Mouse (Mus musculus): ENCODE data around the gene Dedd. TPM values are rescaled to one million over a fixed set of nuclear protein-coding genes. Genes with fewer than 3 reads are reported as not detected.
"Not testable (repeated sequence)": the region's sequence is repeated elsewhere in the genome, so short reads cannot be mapped to it uniquely, and the experiment has no call there.

The Dedd gene
- polyA plus RNA-seq, 2 experiments from 2014 or later = 36.8 to 43.8 TPM

GRCm38 (mm10) chr1:171319748-171320147, 9.2 kb upstream of the Dedd start:
- ATAC-seq = no peak

GRCm38 (mm10) chr1:171320151-171320550, 8.8 kb upstream of the Dedd start:
- ATAC-seq = no peak

- peak; percentile 81 for ATAC-seq
These were observed 7.5 kb upstream of the Dedd start for GRCm38 (mm10) chr1:171321415-171321814.

GRCm38 (mm10) chr1:171322012-171322411, 6.9 kb upstream of the Dedd start:
- no peak for ATAC-seq

- ATAC-seq = no peak
These were observed 3.4 kb upstream of the Dedd start for GRCm38 (mm10) chr1:171325571-171325970.

- not testable (repeated sequence) for ATAC-seq
These were observed 2.4 kb upstream of the Dedd start for GRCm38 (mm10) chr1:171326588-171326987.

- ATAC-seq = no peak
These were observed 701 bp upstream of the Dedd start for GRCm38 (mm10) chr1:171328244-171328643.

GRCm38 (mm10) chr1:171329433-171330215, 679 bp downstream of the Dedd start:
- ATAC-seq = no peak

GRCm38 (mm10) chr1:171330216-171330560, 1.2 kb downstream of the Dedd start:
- ATAC-seq = no peak

- ATAC-seq = no peak
These were observed 13.6 kb downstream of the Dedd start for GRCm38 (mm10) chr1:171342262-171343207.

GRCm38 (mm10) chr1:171343922-171344677, 15.2 kb downstream of the Dedd start:
- ATAC-seq = no peak

GRCm38 (mm10) chr1:171344715-171345114, 15.8 kb downstream of the Dedd start:
- ATAC-seq = no peak

GRCm38 (mm10) chr1:171345225-171346094, 16.5 kb downstream of the Dedd start, which contains the start of the genes Nit1 and Pfdn2:
Gene Nit1, minus strand, starts transcription at chr1:171345646.
Gene Pfdn2, plus strand, starts transcription at chr1:171345670.
- ATAC-seq = peak; percentile 95

- ATAC-seq = peak; percentile 32
These were observed 17.1 kb downstream of the Dedd start for GRCm38 (mm10) chr1:171346095-171346450.

- ATAC-seq = no peak
These were observed 19.7 kb downstream of the Dedd start for GRCm38 (mm10) chr1:171348665-171349064.

- no peak for ATAC-seq
These were observed 20.3 kb downstream of the Dedd start for GRCm38 (mm10) chr1:171349210-171349609.

- ATAC-seq = peak; percentile 54
These were observed 26.9 kb downstream of the Dedd start for GRCm38 (mm10) chr1:171355812-171356340.

GRCm38 (mm10) chr1:171356814-171357213, 27.9 kb downstream of the Dedd start:
- ATAC-seq = no peak

- ATAC-seq = peak; percentile 48
These were observed 29.5 kb downstream of the Dedd start for GRCm38 (mm10) chr1:171358421-171358820.

GRCm38 (mm10) chr1:171360253-171360652, 31.3 kb downstream of the Dedd start:
- ATAC-seq = no peak

- ATAC-seq = peak; percentile 83
These were observed 31.7 kb downstream of the Dedd start, which contains the start of gene Klhdc9 for GRCm38 (mm10) chr1:171360656-171361055. Gene Klhdc9, minus strand, starts transcription at chr1:171360798.

Measured in CD4-positive, CD25-positive, alpha-beta regulatory T cell, adult 4 months (primary cell).